Mouse (Mus musculus): ENCODE data around the gene Yod1. TPM values are rescaled to one million over a fixed set of nuclear protein-coding genes. Genes with fewer than 3 reads are reported as not detected.

Yod1 gene
- polyA plus RNA-seq, 1 experiment from 2014 or later: 8.9 TPM

Other genes starting within 250 kb of the Yod1 start
- gene Zp3r, start 87.7 kb upstream of the Yod1 start, polyA plus RNA-seq (2014; fragmentation: Nextera tagmentation; extraction: Ambion mirVana): not detected in 2 replicates
- not detected in 2 replicates for gene C4bp, start 55.7 kb upstream of the Yod1 start, polyA plus RNA-seq (2014; fragmentation: Nextera tagmentation; extraction: Ambion mirVana)
- gene Gm29427, start 1.5 kb upstream of the Yod1 start, polyA plus RNA-seq (2014; fragmentation: Nextera tagmentation; extraction: Ambion mirVana): not detected in 2 replicates
- 17.8 and 23.2 TPM in 2 replicates for gene Pfkfb2, start 11.9 kb downstream of the Yod1 start, polyA plus RNA-seq (2014; fragmentation: Nextera tagmentation; extraction: Ambion mirVana)
- gene AA986860, start 14.6 kb downstream of the Yod1 start, polyA plus RNA-seq (2014; fragmentation: Nextera tagmentation; extraction: Ambion mirVana): 0.43 and 0.54 TPM in 2 replicates
- not detected in 2 replicates for gene Fcamr, start 83.6 kb downstream of the Yod1 start, polyA plus RNA-seq (2014; fragmentation: Nextera tagmentation; extraction: Ambion mirVana)
- gene Pigr, start 109.4 kb downstream of the Yod1 start, polyA plus RNA-seq (2014; fragmentation: Nextera tagmentation; extraction: Ambion mirVana): not detected in 2 replicates
- not detected in 2 replicates for gene Fcmr, start 148.3 kb downstream of the Yod1 start, polyA plus RNA-seq (2014; fragmentation: Nextera tagmentation; extraction: Ambion mirVana)
- not detected in 2 replicates for gene Il24, start 170.1 kb downstream of the Yod1 start, polyA plus RNA-seq (2014; fragmentation: Nextera tagmentation; extraction: Ambion mirVana)
- gene Il20, start 194.1 kb downstream of the Yod1 start, polyA plus RNA-seq (2014; fragmentation: Nextera tagmentation; extraction: Ambion mirVana): not detected in 2 replicates
- not detected in 2 replicates for gene Il19, start 222.8 kb downstream of the Yod1 start, polyA plus RNA-seq (2014; fragmentation: Nextera tagmentation; extraction: Ambion mirVana)